Mouse (Mus musculus): ENCODE measurements around the gene Megf11. TPM values are rescaled to one million over a fixed set of nuclear protein-coding genes. Genes with fewer than 3 reads are reported as not detected.
A peak's percentile ranks its signal among the peaks of the same experiment; 100 is the strongest.
"Not testable (repeated sequence)": the region's sequence is repeated elsewhere in the genome, so short reads cannot be mapped to it uniquely, and the experiment has no call there.

The Megf11 gene
- total RNA-seq, 2 experiments from 2014 or later: 0.74 to 1.3 TPM

DNA sequence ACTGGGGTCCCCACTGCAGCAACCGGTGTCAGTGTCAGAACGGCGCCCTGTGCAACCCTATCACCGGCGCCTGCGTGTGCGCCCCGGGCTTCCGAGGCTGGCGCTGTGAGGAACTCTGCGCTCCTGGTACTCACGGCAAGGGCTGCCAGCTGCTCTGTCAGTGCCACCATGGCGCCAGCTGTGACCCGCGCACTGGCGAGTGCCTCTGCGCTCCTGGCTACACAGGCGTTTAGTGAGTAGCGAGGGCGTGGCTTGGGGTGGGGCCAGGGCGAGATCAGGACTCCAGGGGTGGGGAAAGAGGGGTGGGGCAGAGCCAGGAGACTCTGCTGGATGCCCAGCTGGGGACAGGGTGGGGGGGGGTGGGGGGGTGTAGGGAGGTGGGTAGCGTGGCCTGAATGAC lies 252.8 kb downstream of the Megf11 start:
- peak; percentile 22 to 28 for DNase-seq (ENCODE audit: low spot score in 2 of 2)

DNA sequence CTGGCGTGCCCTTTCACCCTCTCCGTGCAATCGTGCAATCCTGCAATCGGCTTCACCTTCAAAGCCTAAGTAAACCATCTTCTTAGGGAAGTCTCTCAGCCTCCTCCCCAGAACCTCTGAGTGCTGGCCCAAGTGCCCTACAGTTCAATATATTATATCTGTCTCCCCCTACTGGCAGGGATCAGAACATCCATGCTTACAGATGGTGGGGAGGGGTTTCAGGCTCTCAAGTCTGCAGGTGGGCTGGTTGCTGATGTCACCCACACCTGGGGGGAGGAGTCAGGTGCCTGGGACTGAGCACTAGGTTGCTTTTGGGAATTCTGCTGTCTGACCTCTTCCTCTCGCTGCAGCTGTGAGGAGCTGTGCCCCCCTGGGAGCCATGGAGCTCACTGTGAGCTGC lies 254.2 kb downstream of the Megf11 start:
- peak; percentile 22 to 25 for DNase-seq (ENCODE audit: low spot score in 2 of 2)

DNA sequence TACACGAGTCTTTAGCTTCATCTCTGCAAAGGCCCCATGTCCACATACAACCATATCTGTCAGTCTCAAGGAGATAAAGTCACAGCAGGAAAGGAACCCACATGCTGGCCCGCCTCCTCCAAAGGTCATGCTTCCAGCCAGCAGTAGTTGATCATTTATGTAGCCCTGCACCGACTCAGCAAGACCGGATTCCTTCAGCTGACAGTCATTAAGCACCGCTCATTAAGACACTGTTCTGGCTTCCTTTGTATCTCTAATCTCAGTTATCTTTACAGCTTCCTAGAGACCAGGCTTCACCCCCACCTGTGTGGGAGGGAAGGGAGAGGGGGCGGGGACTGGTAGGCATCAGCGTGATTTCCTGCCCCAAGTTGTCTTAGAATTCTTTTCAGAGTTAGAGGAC lies 258.7 kb downstream of the Megf11 start:
- DNase-seq (ENCODE audit: low spot score in 2 of 2): no peak

DNA sequence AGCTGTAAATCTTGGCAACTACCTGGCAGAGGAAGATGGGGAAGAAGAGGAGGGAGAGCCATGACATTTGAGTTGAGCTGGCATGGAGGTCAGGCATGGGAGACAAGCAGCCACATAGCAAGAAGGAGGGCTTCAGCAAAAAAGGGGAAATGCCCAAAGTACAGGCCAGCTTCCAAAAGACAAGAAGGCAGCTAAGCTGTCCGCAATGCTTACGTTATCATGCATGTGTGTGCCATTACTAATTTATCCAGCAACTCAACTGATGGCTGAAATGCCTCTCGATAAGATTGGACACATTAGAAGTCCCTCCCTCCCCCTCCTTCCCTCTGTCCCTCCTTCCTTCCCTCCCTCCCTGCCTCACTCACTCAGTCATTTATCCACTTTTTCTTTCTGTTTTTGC lies 260.0 kb downstream of the Megf11 start:
- no peak for DNase-seq (ENCODE audit: low spot score in 2 of 2)

GRCm38 (mm10) chr9:64649393-64649792 lies 264.0 kb downstream of the Megf11 start:
- DNase-seq (ENCODE audit: low spot score in 2 of 2): no peak

DNA sequence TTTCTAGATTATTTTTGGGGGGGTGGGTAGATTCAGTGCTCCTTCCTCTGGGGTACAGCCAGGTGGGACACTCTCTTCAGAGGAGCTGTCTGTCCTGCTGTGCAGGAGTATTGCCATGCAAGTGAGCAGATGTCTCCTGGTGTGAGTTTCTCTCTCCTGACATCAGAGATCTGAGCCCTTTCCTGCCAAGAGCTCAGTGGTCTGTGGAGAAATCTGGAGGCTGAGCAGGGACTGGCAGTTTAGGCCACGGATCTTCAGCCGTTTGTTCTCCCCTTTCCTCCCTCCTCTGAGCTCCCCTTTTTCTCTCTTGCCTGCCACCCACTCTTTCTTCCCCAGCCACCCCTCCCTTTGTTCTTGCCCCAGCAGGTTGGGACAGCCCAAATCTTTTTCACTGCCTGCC lies 264.5 kb downstream of the Megf11 start:
- no peak for DNase-seq (ENCODE audit: low spot score in 2 of 2)

DNA sequence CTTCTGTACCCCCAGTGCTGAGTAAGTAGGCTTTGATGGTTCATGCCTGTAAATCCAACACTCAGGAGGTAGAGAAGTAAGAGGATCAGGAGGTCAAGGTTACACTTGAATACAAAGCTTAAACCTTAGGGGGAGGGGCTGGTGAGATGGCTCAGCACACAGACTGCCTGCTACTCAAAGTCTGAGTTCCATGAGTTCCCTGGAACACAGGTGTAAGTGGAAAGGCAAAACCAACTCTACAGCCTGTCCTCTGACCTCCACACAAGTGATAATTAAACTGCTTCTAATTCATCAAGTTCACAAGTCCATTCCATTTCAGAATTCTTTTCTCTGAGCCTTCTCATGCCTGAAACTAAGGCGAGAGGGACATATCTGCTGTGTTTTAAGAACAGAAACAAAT lies 265.8 kb downstream of the Megf11 start:
- no peak for DNase-seq (ENCODE audit: low spot score in 2 of 2)

DNA sequence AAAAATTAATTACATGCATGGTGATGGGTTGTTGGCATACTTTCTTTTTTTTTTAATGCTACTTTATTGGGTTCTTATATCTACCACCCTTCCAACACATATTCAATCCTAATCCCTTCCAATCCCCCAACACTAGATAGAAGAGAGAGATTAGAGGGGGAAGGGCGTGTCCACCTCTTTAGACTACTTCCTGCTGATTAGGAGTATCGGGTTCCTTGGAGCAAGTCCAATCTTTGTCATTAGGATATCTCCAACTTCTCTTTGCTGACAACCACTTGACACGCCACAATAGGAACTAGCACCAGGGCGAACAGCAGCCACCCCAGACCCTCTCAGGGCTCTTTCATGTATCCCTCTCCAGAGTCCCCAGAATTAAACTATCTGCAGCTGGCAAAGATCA lies 266.3 kb downstream of the Megf11 start:
- DNase-seq (ENCODE audit: low spot score in 2 of 2): no peak

DNA sequence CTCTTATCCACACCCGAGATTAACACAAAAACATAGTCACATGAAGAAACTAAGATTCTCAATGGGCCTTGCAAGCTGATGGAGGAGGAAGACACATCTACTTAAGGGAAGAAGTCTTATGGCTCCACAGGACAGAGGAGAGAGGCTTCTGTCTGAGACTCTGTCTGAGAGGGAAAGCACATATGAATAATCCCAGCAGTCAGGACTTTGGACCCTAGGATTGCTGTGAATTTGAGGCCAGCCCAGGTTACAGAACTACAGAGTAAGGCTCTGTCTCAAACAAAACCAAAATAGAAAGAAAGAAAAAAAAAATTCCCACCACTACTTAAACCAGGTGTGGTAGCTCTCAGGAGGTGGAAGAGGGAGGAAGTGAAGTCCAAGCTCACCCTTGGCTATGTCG lies 266.7 kb downstream of the Megf11 start:
- no peak for DNase-seq (ENCODE audit: low spot score in 2 of 2)

DNA sequence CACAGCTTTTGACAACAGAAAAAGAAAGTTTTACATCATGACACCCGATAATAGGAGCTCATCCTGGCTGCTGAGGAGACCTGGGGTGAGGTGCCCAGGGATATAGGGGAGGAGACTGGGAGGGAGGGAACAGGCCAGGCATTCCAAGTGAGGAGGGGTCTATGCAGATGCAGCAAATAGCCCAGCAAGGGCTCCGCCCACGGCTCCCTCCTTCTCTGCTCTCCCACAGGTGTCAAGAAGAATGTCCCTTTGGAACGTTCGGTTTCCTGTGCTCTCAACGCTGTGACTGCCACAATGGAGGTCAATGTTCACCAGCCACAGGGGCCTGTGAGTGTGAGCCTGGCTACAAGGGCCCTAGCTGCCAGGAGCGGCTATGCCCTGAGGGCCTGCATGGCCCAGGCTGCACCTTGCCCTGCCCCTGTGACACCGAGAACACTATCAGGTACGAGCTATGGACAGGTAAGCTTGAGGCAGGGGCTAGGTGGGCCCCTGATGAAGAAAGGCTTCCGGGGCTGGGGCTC lies 267.5 kb downstream of the Megf11 start:
- DNase-seq (ENCODE audit: low spot score in 2 of 2): no peak

DNA sequence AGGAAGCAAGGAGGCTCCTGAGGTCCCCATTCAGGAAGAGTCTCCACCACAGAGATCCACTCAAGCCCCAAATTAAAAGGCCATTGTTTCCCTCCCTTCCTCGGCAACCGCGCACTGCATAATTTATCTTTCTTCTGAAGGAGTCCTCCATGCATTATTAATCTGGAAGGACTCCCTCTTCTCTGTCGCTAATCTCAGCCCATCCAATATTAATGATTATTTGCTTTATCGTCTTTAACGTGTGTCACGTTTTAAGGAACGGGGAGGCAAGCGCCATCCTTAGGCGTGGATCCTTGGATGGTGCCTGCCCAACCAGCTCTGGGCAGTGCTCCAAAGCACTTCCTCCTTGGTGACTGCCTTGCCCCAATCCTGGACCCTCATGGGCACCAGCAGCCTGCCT lies 269.3 kb downstream of the Megf11 start:
- no peak for DNase-seq (ENCODE audit: low spot score in 2 of 2)

GRCm38 (mm10) chr9:64656613-64657012 lies 271.2 kb downstream of the Megf11 start:
- DNase-seq (ENCODE audit: low spot score in 2 of 2): no peak

DNA sequence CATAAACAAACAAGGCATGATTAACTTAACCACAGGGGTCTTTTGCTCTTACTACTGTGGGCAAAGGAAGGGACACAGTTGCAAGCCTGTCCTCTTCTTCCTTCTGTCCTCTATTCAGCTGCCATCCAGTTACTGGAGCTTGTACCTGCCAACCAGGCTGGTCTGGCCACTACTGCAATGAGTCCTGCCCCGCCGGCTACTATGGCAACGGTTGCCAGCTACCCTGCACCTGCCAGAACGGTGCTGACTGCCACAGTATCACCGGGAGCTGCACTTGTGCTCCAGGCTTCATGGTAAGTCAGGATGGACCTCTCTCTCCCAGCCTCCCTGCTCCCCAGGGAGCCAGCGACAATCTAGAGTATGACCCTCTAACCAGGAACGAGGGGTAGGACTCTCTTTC lies 274.8 kb downstream of the Megf11 start:
- no peak for DNase-seq (ENCODE audit: low spot score in 2 of 2)

- no peak for DNase-seq (ENCODE audit: low spot score in 2 of 2)
Measured at GRCm38 (mm10) chr9:64664612-64665011, 279.2 kb downstream of the Megf11 start.

- peak in 1 of 2 experiments; percentile 31 for DNase-seq (ENCODE audit: low spot score in 2 of 2)
Measured at GRCm38 (mm10) chr9:64666549-64666948, 281.1 kb downstream of the Megf11 start.

- DNase-seq (ENCODE audit: low spot score in 2 of 2): no peak
Measured at GRCm38 (mm10) chr9:64667513-64667912, 282.1 kb downstream of the Megf11 start.

GRCm38 (mm10) chr9:64668001-64668400 lies 282.6 kb downstream of the Megf11 start:
- DNase-seq (ENCODE audit: low spot score in 2 of 2): no peak

DNA sequence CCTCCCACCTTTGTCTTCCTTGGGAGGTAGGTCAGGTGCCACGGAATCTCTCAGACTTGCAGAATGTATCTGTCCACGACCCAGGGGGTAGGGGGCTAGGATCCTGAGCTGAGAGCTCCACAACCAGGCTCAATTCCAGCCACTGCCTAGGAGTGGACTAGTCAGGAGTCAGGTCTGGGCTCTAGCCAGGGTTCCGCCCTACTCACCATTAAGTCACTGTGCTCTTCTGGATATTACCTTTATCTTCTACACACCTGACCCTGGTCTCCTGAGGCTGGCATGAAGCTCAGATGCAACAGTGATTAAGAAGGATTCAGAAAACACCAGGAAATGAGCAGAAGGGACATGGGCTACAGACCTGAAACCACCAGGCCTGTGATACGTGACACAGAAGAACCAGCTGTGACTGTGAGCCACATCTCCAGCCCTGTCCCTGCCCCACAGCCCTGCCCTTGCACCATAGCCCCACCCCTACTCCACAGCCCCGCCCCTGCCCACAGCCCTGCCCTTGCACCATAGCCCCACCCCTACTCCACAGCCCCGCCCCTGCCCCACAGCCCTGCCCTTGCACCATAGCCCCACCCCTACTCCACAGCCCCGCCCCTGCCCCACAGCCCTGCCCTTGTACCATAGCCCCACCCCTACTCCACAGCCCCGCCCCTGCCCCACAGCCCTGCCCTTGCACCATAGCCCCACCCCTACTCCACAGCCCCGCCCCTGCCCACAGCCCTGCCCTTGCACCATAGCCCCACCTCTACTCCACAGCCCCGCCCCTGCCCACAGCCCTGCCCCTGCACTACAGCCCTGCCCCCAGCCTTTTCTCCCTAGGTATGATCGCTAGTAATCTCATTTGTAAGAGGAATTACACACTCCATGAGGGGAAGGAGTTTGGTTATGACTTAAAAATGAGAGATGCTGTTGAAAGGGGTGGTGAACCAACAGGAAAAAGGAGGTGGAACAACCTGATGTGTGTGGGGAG lies 286.2 kb downstream of the Megf11 start:
- DNase-seq (ENCODE audit: low spot score in 2 of 2): not testable (repeated sequence)

DNA sequence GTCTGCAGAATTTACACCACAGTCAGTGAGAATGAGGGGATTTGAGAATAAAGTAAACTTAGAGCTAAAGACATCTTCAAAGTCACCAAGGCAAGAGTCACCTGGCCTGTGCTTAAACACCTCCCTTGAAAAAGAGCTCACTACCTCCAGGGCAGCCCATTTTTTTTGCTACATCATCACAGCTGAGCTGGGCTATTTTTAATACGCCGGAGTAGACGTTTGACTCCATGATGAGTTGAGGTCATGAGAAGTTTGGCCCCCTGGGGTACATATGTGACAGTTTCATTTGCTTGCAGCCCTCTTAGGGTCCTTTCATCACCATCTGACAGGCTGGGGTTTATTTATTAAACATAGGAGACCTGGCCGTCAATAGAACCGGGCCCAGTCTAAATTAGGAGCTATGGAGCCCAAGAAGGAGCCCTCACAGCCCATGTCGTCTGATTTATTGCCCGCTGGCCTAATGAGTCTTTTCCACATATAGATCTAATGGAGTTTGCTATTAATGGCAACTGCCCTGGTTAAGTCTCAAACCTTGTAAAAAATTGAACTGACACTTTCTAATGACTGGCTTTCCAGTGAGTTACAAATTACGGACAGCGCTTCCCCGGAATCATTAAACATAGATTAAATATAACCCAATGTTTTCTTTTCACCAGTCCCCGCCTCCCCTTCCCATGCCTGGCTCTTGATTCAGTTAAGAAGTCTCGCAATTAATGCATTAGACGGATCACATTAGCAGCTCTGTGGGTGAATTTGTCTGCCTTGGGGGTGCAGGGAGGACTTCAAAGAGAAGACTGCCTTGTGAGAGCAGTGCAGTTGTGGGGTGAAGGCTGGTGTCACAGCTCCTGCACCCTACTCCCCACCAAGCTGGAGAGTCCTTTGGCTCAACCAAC lies 301.9 kb downstream of the Megf11 start:
- no peak for DNase-seq (ENCODE audit: low spot score in 2 of 2)

GRCm38 (mm10) chr9:64688015-64688394 lies 302.6 kb downstream of the Megf11 start:
- DNase-seq (ENCODE audit: low spot score in 2 of 2): no peak

- no peak for DNase-seq (ENCODE audit: low spot score in 2 of 2)
Measured at GRCm38 (mm10) chr9:64690771-64691170, 305.3 kb downstream of the Megf11 start.

- DNase-seq (ENCODE audit: low spot score in 2 of 2): peak; percentile 34
Measured at GRCm38 (mm10) chr9:64691176-64691575, 305.8 kb downstream of the Megf11 start.

All from adrenal gland, adult 18-20 months (tissue).